Mouse (Mus musculus): ENCODE results near the gene Zfp423. TPM values are rescaled to one million over a fixed set of nuclear protein-coding genes. Genes with fewer than 3 reads are reported as not detected.

Zfp423 gene
- polyA plus RNA-seq, 1 experiment = 31.1 TPM

- DNase-seq (ENCODE audit: low read depth) = no peak
Observed at GRCm38 (mm10) chr8:87701583-87701982, 257.8 kb downstream of the Zfp423 start.

- no peak for DNase-seq (ENCODE audit: low read depth)
Observed at GRCm38 (mm10) chr8:87700321-87700720, 259.1 kb downstream of the Zfp423 start.

GRCm38 (mm10) chr8:87697127-87697526, 262.3 kb downstream of the Zfp423 start:
- no peak for DNase-seq (ENCODE audit: low read depth)

- no peak for DNase-seq (ENCODE audit: low read depth)
Observed at GRCm38 (mm10) chr8:87693741-87694140, 265.7 kb downstream of the Zfp423 start.

- DNase-seq (ENCODE audit: low read depth) = no peak
Observed at GRCm38 (mm10) chr8:87690100-87691095, 269.0 kb downstream of the Zfp423 start.

GRCm38 (mm10) chr8:87689192-87689591, 270.2 kb downstream of the Zfp423 start:
- DNase-seq (ENCODE audit: low read depth) = no peak

GRCm38 (mm10) chr8:87688348-87688747, 271.0 kb downstream of the Zfp423 start:
- no peak for DNase-seq (ENCODE audit: low read depth)

- no peak for DNase-seq (ENCODE audit: low read depth)
Observed at GRCm38 (mm10) chr8:87686986-87687698, 272.3 kb downstream of the Zfp423 start.

- DNase-seq (ENCODE audit: low read depth) = no peak
Observed at GRCm38 (mm10) chr8:87686026-87686425, 273.4 kb downstream of the Zfp423 start.

GRCm38 (mm10) chr8:87685392-87685791, 274.0 kb downstream of the Zfp423 start:
- no peak for DNase-seq (ENCODE audit: low read depth)

- no peak for DNase-seq (ENCODE audit: low read depth)
Observed at GRCm38 (mm10) chr8:87682066-87682465, 277.3 kb downstream of the Zfp423 start.

- DNase-seq (ENCODE audit: low read depth) = no peak
Observed at GRCm38 (mm10) chr8:87680034-87680433, 279.4 kb downstream of the Zfp423 start.

GRCm38 (mm10) chr8:87679431-87680003, 279.9 kb downstream of the Zfp423 start:
- no peak for DNase-seq (ENCODE audit: low read depth)

GRCm38 (mm10) chr8:87675411-87675810, 284.0 kb downstream of the Zfp423 start:
- no peak for DNase-seq (ENCODE audit: low read depth)

- no peak for DNase-seq (ENCODE audit: low read depth)
Observed at GRCm38 (mm10) chr8:87674157-87674556, 285.2 kb downstream of the Zfp423 start.

GRCm38 (mm10) chr8:87672214-87672613, 287.2 kb downstream of the Zfp423 start:
- DNase-seq (ENCODE audit: low read depth) = no peak

GRCm38 (mm10) chr8:87671209-87671970, 288.0 kb downstream of the Zfp423 start:
- DNase-seq (ENCODE audit: low read depth) = no peak

- no peak for DNase-seq (ENCODE audit: low read depth)
Observed at GRCm38 (mm10) chr8:87670232-87670631, 289.2 kb downstream of the Zfp423 start.

GRCm38 (mm10) chr8:87668736-87669135, 290.7 kb downstream of the Zfp423 start:
- DNase-seq (ENCODE audit: low read depth) = no peak

GRCm38 (mm10) chr8:87667914-87668643, 291.3 kb downstream of the Zfp423 start:
- DNase-seq (ENCODE audit: low read depth) = no peak

- no peak for DNase-seq (ENCODE audit: low read depth)
Observed at GRCm38 (mm10) chr8:87667297-87667696, 292.1 kb downstream of the Zfp423 start.

Measured in gonadal fat pad, adult 2 months (tissue).